Mouse (Mus musculus): Measurements from ENCODE around the gene Rbm17. TPM values are rescaled to one million over a fixed set of nuclear protein-coding genes. Genes with fewer than 3 reads are reported as not detected.
"Not testable (repeated sequence)": the region's sequence is repeated elsewhere in the genome, so short reads cannot be mapped to it uniquely, and the experiment has no call there.

Gene Rbm17
- polyA plus RNA-seq, 1 experiment from 2014 or later: 220 TPM

DNA sequence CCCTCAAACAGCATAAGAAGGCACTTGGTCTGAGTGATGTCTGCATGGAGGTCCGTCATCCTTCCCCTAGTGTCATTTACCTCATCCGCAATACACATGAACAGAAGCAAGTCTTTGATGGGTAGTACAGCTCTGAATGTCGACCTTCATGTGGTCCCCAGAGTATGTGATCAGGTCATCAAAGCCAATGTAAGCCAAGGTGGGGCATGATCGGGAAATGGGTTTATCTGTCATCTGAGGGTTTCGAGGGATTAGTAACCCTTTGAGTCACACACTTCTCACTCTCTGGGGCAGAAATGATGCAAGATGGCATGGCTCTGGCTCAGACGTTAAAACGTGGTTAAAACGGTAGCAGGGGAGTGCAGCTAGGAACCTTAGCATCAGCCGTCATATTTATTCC, 12.9 kb upstream of the Rbm17 start:
- no peak for ATAC-seq (replicated peaks; ENCODE audit: insufficient number of reproducible peaks, low FRiP score, low TSS enrichment, low read depth)
- no peaks in the 10 kb centered on the region for H3K36me3 ChIP-seq (replicated peaks; ENCODE audit: control insufficient read depth, insufficient read depth, low read depth, low read length)
- no peaks in the 10 kb centered on the region for H3K4me1 ChIP-seq (ENCODE audit: control insufficient read depth, insufficient read depth, low read length)
- H3K4me3 ChIP-seq (ENCODE audit: low read depth, low read length): no peak overlapping the region
- DNase-seq (ENCODE audit: low spot score): no peak
- 87% methylated on average over 9 of the region's 9 CpGs for whole genome bisulfite sequencing
- no peaks in the 10 kb centered on the region for H3K27me3 ChIP-seq (ENCODE audit: control insufficient read depth, insufficient read depth, low read length)
- no peaks in the 10 kb centered on the region for H3K9me3 ChIP-seq (replicated peaks; ENCODE audit: control insufficient read depth, low read length)
- H3K4me2 ChIP-seq (ENCODE audit: low read depth, low read length): no peak overlapping the region
- no peak overlapping the region for H3K9ac ChIP-seq (replicated peaks; ENCODE audit: low read length)
- no peak overlapping the region for H3K27ac ChIP-seq (replicated peaks; ENCODE audit: low read depth, low read length)

DNA sequence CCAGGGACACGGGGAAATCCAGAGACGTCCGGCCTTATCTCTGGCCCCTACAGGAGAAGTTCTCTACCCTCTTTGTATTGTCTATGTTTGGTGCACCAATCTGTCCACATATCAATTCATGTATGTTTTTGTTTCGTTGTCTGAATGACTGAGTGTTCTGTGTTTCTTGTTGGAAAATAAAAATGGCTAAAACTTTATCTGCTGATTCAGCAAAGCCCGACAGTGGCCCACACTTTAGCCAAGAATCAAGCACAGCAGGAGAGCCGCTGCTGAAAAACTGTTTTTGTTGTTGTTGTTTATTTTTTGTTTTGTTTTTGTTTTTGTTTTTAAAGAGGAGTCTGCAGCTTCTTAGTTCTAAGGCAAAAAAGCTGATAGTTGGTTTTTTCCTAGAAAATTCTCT, 9.0 kb upstream of the Rbm17 start:
- not testable (repeated sequence) for ATAC-seq (replicated peaks; ENCODE audit: insufficient number of reproducible peaks, low FRiP score, low TSS enrichment, low read depth); H3K27ac ChIP-seq (replicated peaks; ENCODE audit: low read depth, low read length); H3K9ac ChIP-seq (replicated peaks; ENCODE audit: low read length); H3K36me3 ChIP-seq (replicated peaks; ENCODE audit: control insufficient read depth, insufficient read depth, low read depth, low read length); DNase-seq (ENCODE audit: low spot score); H3K27me3 ChIP-seq (ENCODE audit: control insufficient read depth, insufficient read depth, low read length); H3K4me3 ChIP-seq (ENCODE audit: low read depth, low read length); H3K4me2 ChIP-seq (ENCODE audit: low read depth, low read length); H3K9me3 ChIP-seq (replicated peaks; ENCODE audit: control insufficient read depth, low read length); H3K4me1 ChIP-seq (ENCODE audit: control insufficient read depth, insufficient read depth, low read length)
- WGBS: 85% methylated on average over 6 of the region's 6 CpGs

DNA sequence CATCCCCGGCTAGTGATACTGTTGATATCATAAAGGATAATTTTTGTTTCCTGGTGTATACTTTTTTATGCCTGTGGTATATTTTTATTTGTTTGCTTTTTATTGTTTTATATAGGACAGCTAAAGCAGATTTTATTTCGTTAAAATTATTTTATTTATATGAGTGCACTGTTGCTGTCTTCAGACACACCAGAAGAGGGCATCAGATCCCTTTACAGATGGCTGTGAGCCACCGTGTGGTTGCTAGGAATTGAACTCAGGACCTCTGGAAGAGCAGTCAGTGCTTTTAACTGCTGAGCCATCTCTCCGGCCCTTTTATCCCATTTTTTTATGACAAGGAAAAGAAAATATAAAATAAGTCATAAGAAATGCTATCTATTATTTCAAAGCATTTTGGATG, 2.8 kb upstream of the Rbm17 start:
- not testable (repeated sequence) for H3K4me3 ChIP-seq (ENCODE audit: low read depth, low read length); H3K27me3 ChIP-seq (ENCODE audit: control insufficient read depth, insufficient read depth, low read length); H3K4me2 ChIP-seq (ENCODE audit: low read depth, low read length); ATAC-seq (replicated peaks; ENCODE audit: insufficient number of reproducible peaks, low FRiP score, low TSS enrichment, low read depth); H3K9me3 ChIP-seq (replicated peaks; ENCODE audit: control insufficient read depth, low read length); H3K36me3 ChIP-seq (replicated peaks; ENCODE audit: control insufficient read depth, insufficient read depth, low read depth, low read length); H3K4me1 ChIP-seq (ENCODE audit: control insufficient read depth, insufficient read depth, low read length); H3K27ac ChIP-seq (replicated peaks; ENCODE audit: low read depth, low read length); DNase-seq (ENCODE audit: low spot score); H3K9ac ChIP-seq (replicated peaks; ENCODE audit: low read length)
- 74% methylated on average over 4 of the region's 4 CpGs for WGBS

DNA sequence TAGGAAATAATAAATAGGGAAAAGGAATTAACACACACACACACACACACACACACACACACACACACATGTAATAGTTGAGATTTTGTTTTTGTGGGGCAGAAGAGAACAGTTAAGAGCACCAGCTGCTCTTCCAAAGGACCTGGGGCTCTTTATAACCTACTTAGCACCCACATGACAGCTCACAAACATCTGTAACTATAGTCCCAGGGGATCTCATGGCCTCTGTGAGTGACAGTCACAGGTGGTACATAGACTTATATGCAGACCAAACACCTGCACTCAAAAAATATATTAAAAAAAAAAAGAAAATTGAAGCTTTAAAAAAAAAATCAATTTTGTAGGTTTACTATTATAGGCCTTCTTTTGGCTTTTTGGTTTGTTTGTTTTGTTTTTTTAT, 958 bp upstream of the Rbm17 start:
- no peaks in the 10 kb centered on the region for H3K4me1 ChIP-seq (ENCODE audit: control insufficient read depth, insufficient read depth, low read length)
- no peaks in the 10 kb centered on the region for H3K27me3 ChIP-seq (ENCODE audit: control insufficient read depth, insufficient read depth, low read length)

DNA sequence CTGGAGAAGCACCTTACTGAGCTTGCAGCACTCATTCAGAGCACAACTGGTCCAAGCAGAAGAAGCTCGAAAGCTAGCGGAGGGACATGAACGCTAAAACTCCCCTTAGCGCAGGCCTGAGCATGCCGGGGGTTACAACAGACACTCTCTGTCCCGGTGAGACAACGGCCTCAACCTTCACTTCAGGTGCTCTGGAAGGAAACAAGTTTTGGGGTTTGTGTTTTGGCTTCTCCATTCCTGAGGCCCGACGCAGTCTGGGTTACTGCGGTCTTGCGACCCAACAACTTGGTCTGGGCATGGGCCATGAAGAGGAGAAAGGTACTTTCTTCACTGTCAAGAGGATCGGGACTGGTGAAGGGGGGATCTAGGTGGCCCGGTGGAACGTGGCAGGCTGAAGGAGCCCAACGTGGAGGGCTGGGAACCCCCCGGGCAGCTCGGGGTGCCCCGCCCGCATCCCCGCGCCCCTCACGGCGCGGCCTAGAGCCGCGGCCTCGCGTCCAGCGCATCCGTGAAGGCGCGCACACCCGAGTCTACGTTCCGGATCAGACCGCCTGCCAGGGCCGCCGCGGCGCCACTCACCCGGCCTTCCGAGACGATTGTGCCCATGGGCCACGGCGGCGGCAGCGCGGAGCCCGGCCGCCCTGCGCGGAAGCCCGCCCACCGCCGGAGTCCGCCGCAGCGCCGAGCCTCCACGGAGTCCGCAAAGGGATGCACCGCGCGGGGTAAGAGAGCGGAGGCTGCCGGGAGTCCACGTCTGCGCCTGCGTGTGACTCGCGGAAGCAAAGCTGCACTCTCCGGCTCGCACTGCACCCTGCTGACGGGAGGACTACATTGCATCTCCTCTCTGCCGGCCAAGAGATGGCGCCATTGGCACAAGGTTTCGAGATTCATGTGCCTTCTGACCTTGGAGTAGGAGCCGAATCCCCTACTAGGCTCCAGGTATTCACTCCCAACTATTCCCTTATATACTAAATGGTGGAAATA, 1.2 kb downstream of the Rbm17 start:
- Histone ChIP-seq H3K9me3 (replicated peaks; ENCODE audit: control insufficient read depth, low read length) (no peaks in the 10 kb centered on the region), H3K27me3 (ENCODE audit: control insufficient read depth, insufficient read depth, low read length) (no peaks in the 10 kb centered on the region), H3K36me3 (replicated peaks; ENCODE audit: control insufficient read depth, insufficient read depth, low read depth, low read length) (peaks cover 2% of the 10 kb centered on the region; the same call in 1 of the 2 replicates), H3K4me1 (ENCODE audit: control insufficient read depth, insufficient read depth, low read length) (no peaks in the 10 kb centered on the region), H3K4me3 (ENCODE audit: low read depth, low read length) (peak overlapping the region; percentile 95), H3K4me2 (ENCODE audit: low read depth, low read length) (peak overlapping the region; percentile 71), H3K27ac (replicated peaks; ENCODE audit: low read depth, low read length) (peak overlapping the region; percentile 47; the same call in 1 of the 2 replicates), H3K9ac (replicated peaks; ENCODE audit: low read length) (peak overlapping the region; percentile 98)
- DNase-seq (ENCODE audit: low spot score): peak; percentile 95
- peak; percentile 99 for ATAC-seq (replicated peaks; ENCODE audit: insufficient number of reproducible peaks, low FRiP score, low TSS enrichment, low read depth)
- WGBS: under 1% methylated on average over 57 of the region's 78 CpGs

More for the DNA sequence above, 958 bp upstream of the Rbm17 start:
- Histone ChIP-seq H3K27ac (replicated peaks; ENCODE audit: low read depth, low read length) (no peak overlapping the region), H3K9me3 (replicated peaks; ENCODE audit: control insufficient read depth, low read length) (no peaks in the 10 kb centered on the region), H3K36me3 (replicated peaks; ENCODE audit: control insufficient read depth, insufficient read depth, low read depth, low read length) (peaks cover 2% of the 10 kb centered on the region; the same call in 1 of the 2 replicates), H3K4me3 (ENCODE audit: low read depth, low read length) (no peak overlapping the region), H3K9ac (replicated peaks; ENCODE audit: low read length) (no peak overlapping the region), H3K4me2 (ENCODE audit: low read depth, low read length) (no peak overlapping the region)
- ATAC-seq (replicated peaks; ENCODE audit: insufficient number of reproducible peaks, low FRiP score, low TSS enrichment, low read depth) (no peak), DNase-seq (ENCODE audit: low spot score) (no peak)

DNA sequence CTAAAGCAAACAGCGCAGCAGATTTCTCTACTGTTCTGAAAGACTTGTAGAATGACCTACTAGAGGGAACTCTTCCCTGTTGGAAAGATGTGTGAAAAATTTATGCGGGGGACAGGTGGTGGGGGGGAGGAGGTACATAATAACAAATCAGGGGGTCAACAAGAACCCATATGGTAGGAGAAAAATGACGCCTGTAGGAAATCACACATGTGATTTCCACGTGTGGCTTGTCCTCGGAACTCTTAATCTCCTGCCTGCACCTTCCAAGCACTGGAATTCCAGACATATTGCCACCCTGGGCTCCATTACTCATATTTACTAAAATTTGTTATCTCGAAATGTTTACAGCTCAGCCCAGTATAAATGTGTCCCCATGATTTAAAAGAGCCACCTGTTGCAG, 2.2 kb downstream of the Rbm17 start:
- Histone ChIP-seq H3K27me3 (ENCODE audit: control insufficient read depth, insufficient read depth, low read length) (no peaks in the 10 kb centered on the region), H3K9me3 (replicated peaks; ENCODE audit: control insufficient read depth, low read length) (no peaks in the 10 kb centered on the region), H3K9ac (replicated peaks; ENCODE audit: low read length) (peak overlapping the region; percentile 98), H3K4me3 (ENCODE audit: low read depth, low read length) (peak overlapping the region; percentile 95), H3K36me3 (replicated peaks; ENCODE audit: control insufficient read depth, insufficient read depth, low read depth, low read length) (peaks cover 2% of the 10 kb centered on the region; the same call in 1 of the 2 replicates), H3K27ac (replicated peaks; ENCODE audit: low read depth, low read length) (no peak overlapping the region), H3K4me2 (ENCODE audit: low read depth, low read length) (peak overlapping the region; percentile 71), H3K4me1 (ENCODE audit: control insufficient read depth, insufficient read depth, low read length) (no peaks in the 10 kb centered on the region)
- no peak for ATAC-seq (replicated peaks; ENCODE audit: insufficient number of reproducible peaks, low FRiP score, low TSS enrichment, low read depth)
- DNase-seq (ENCODE audit: low spot score): no peak
- WGBS: 78% methylated on average over 6 of the region's 6 CpGs

DNA sequence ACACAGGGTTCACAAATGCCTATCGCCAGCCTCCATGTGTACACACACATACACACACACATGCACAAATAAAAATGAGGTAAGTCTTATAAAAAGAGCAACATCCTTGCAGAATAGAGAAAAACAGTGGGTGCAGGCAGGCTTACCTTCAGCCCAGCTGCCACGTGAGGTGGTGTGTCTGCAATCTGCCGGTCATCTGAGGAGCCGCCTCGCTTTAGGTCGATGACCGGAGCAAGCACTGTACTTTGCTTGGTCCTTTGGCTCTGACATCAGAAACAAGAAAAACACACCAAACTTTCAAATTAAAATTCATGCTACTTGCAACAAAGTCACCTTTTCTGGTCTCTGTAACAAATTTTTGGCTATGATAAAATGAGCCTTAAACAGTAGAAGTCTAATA, 6.0 kb downstream of the Rbm17 start:
- 93% methylated on average over 7 of the region's 7 CpGs for WGBS
- no peak for DNase-seq (ENCODE audit: low spot score)
- no peaks in the 10 kb centered on the region for H3K27me3 ChIP-seq (ENCODE audit: control insufficient read depth, insufficient read depth, low read length)
- no peak overlapping the region for H3K27ac ChIP-seq (replicated peaks; ENCODE audit: low read depth, low read length)
- no peaks in the 10 kb centered on the region for H3K4me1 ChIP-seq (ENCODE audit: control insufficient read depth, insufficient read depth, low read length)
- H3K36me3 ChIP-seq (replicated peaks; ENCODE audit: control insufficient read depth, insufficient read depth, low read depth, low read length): peaks cover 12% of the 10 kb centered on the region
- H3K4me2 ChIP-seq (ENCODE audit: low read depth, low read length): no peak overlapping the region
- no peak for ATAC-seq (replicated peaks; ENCODE audit: insufficient number of reproducible peaks, low FRiP score, low TSS enrichment, low read depth)
- H3K4me3 ChIP-seq (ENCODE audit: low read depth, low read length): no peak overlapping the region
- H3K9me3 ChIP-seq (replicated peaks; ENCODE audit: control insufficient read depth, low read length): no peaks in the 10 kb centered on the region
- no peak overlapping the region for H3K9ac ChIP-seq (replicated peaks; ENCODE audit: low read length)

DNA sequence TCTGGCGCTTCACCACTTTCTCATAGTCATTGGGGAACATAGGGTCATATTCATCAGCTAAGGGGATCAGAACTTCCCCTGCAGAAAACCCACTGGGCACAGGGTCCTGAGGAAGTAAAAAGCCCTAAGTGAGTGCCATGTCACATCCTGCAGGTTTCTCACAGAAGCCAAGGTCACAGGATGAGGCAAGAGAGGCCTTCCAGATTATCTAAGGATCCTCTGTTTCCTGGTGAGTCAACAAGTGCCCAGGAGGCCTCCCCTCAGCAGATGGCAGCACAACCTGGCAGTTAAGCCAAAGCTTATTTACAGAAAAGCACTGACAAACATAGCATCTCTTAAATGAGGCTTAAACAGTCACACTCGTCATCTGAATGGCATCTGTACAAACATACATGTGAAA, 7.3 kb downstream of the Rbm17 start:
- WGBS: 90% methylated on average over 2 of the region's 2 CpGs
- H3K27me3 ChIP-seq (ENCODE audit: control insufficient read depth, insufficient read depth, low read length): no peaks in the 10 kb centered on the region

More for the DNA sequence above, 7.3 kb downstream of the Rbm17 start:
- Histone ChIP-seq H3K9me3 (replicated peaks; ENCODE audit: control insufficient read depth, low read length) (no peaks in the 10 kb centered on the region), H3K4me1 (ENCODE audit: control insufficient read depth, insufficient read depth, low read length) (no peaks in the 10 kb centered on the region), H3K4me3 (ENCODE audit: low read depth, low read length) (no peak overlapping the region), H3K9ac (replicated peaks; ENCODE audit: low read length) (no peak overlapping the region), H3K36me3 (replicated peaks; ENCODE audit: control insufficient read depth, insufficient read depth, low read depth, low read length) (peaks cover 14% of the 10 kb centered on the region), H3K4me2 (ENCODE audit: low read depth, low read length) (no peak overlapping the region), H3K27ac (replicated peaks; ENCODE audit: low read depth, low read length) (no peak overlapping the region)
- DNase-seq (ENCODE audit: low spot score): no peak
- ATAC-seq (replicated peaks; ENCODE audit: insufficient number of reproducible peaks, low FRiP score, low TSS enrichment, low read depth): no peak

Measured in embryonic facial prominence, embryonic 11.5 days (tissue).